Mouse (Mus musculus) heart, embryonic 11.5 days (tissue): Measurements from ENCODE around the gene Rreb1. TPM values are rescaled to one million over a fixed set of nuclear protein-coding genes. Genes with fewer than 3 reads are reported as not detected.
A peak's percentile ranks its signal among the peaks of the same experiment; 100 is the strongest.

Source experiments
- ATAC-seq: fragments of 200-750 bp; cut with Nextera tagmentation; replicated peaks from 2 replicates; pipeline ENCODE4 v1.8.0; 2017; ENCODE audit warnings: moderate library complexity; ENCODE audit not compliant: insufficient number of reproducible peaks, low FRiP score, low TSS enrichment
- H3K27ac ChIP-seq: fragments of 300-500 bp; sonication (generic); 2 replicates; pipeline ENCODE4 v1.5.1; 2014; ENCODE audit warnings: mild to moderate bottlenecking, low read depth, low read length
- H3K27me3 ChIP-seq: fragments of 300-500 bp; sonication (generic); 2 replicates; pipeline ENCODE4 v1.6.1; 2014; ENCODE audit warnings: mild to moderate bottlenecking, low read length, mixed read lengths; ENCODE audit not compliant: control insufficient read depth, insufficient read depth
- H3K36me3 ChIP-seq: fragments of 300-500 bp; sonication (generic); 2 replicates; pipeline ENCODE4 v1.6.1; 2014; ENCODE audit warnings: mild to moderate bottlenecking, low read length, moderate library complexity, mixed read lengths; ENCODE audit not compliant: control insufficient read depth, insufficient read depth
- H3K4me1 ChIP-seq: fragments of 300-500 bp; sonication (generic); 2 replicates; pipeline ENCODE4 v1.6.1; 2014; ENCODE audit warnings: low read length; ENCODE audit not compliant: control insufficient read depth, insufficient read depth
- H3K4me2 ChIP-seq: fragments of 300-500 bp; sonication (generic); 2 replicates; pipeline ENCODE4 v1.6.1; 2014; ENCODE audit warnings: mild to moderate bottlenecking, moderate library complexity
- H3K4me3 ChIP-seq: fragments of 300-500 bp; sonication (generic); 2 replicates; pipeline ENCODE4 v1.5.1; 2014; ENCODE audit warnings: low read depth, low read length
- H3K9ac ChIP-seq: fragments of 300-500 bp; sonication (generic); 2 replicates; pipeline ENCODE4 v1.6.1; 2014; ENCODE audit warnings: mild to moderate bottlenecking, low read depth, low read length, moderate library complexity
- H3K9me3 ChIP-seq: fragments of 300-500 bp; sonication (generic); replicated peaks from 2 replicates; pipeline ENCODE4 v1.6.1; 2016; ENCODE audit warnings: low read length; ENCODE audit not compliant: control insufficient read depth
- WGBS: fragments of 180-500 bp; shearing (Covaris S2); extraction: QIAGEN DNeasy Blood & Tissue Kit; methylation state at CpG from one replicate; pipeline ENCODE4 v1.1.7; 2014; ENCODE audit not compliant: insufficient replicate concordance; 5-methylcytosine and 5-hydroxymethylcytosine counted together
- polyA plus RNA-seq: library from polyadenylated mRNA; unstranded; fragments of >200 nt; fragmentation: Nextera tagmentation; extraction: Ambion mirVana; gene quantifications from 2 replicates; pipeline ENCODE4 v1.2.1, GENCODE M21; 2014

Rreb1 gene
- polyA plus RNA-seq, 1 experiment from 2014 or later, result 16.6 TPM

DNA sequence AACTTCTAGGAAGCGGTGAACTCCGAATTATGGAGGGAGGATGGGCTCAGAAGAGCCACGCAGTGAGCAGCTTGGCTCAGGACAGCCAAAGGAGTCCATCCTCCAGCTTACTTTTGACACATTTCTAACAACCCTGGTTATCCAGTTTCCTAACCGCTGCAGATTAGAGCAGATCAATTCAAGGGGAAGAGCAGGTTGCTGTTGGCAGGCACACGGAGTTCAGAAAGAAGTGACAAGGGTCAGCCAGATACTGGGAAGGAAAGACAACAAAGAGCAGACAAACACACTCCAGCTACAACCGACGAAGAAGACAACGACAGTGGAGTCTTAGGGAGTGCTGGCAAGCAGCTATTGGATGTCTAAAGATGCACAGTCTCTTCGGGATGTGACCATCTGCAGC, 36.8 kb downstream of the Rreb1 start:
- H3K4me2 ChIP-seq, result no peak overlapping the region
- H3K36me3 ChIP-seq, result no peaks in the 10 kb centered on the region
- H3K9ac ChIP-seq, result no peak overlapping the region
- H3K27me3 ChIP-seq, result no peaks in the 10 kb centered on the region
- ATAC-seq, result no peak
- H3K27ac ChIP-seq, result no peak overlapping the region
- H3K4me1 ChIP-seq, result no peaks in the 10 kb centered on the region
- 58% methylated on average over 9 of the region's 9 CpGs for WGBS
- H3K9me3 ChIP-seq, result no peaks in the 10 kb centered on the region
- no peak overlapping the region for H3K4me3 ChIP-seq

DNA sequence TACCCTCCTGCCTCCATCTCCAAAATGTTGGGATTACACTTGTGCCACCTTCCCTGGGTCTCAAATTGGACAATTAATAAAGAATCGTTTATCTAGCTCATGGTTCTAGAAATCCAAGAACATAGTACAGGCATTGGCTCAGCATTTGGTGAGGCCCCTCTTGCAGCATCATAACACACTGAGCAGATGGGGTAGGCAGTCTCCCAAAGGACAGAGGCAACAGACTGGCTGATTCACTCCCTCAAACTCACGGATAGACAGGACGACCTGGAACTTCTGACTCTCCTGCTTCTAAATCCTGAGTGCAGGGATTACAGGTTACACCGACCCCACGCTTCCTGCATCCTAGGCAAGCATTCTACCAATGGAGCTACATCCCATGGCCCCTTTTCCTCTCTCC, 38.5 kb downstream of the Rreb1 start:
- H3K27ac ChIP-seq, result no peak overlapping the region
- H3K4me2 ChIP-seq, result no peak overlapping the region
- ATAC-seq, result no peak
- 80% methylated on average over 5 of the region's 5 CpGs for WGBS
- no peaks in the 10 kb centered on the region for H3K9me3 ChIP-seq
- H3K4me1 ChIP-seq, result peaks cover 10% of the 10 kb centered on the region
- H3K9ac ChIP-seq, result no peak overlapping the region
- no peaks in the 10 kb centered on the region for H3K36me3 ChIP-seq
- no peaks in the 10 kb centered on the region for H3K27me3 ChIP-seq
- H3K4me3 ChIP-seq, result no peak overlapping the region

DNA sequence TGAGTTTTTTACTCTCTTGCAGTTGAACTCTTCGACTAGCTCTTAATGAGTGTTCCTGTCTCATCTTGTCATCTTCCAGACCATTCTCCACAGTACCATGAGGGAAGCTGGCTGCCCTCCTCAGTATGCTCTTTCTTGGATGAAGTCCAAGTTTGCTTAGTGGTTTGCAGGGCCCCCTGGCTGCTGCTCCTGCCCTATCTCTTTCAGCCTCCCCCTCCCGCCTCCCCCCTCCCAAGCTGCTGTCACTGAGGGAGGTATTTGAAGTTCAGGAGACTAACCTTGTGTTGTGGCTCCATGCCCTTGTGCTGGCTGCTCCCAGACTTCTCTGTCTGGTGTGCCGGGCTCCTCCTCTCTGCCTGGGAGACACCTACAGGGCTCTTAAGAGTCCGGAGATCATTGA, 43.2 kb downstream of the Rreb1 start:
- ATAC-seq, result peak; percentile 33; the same call in 1 of the 2 replicates
- Histone ChIP-seq H3K4me2 (no peak overlapping the region), H3K9me3 (no peaks in the 10 kb centered on the region), H3K4me3 (no peak overlapping the region), H3K9ac (no peak overlapping the region), H3K27ac (peak overlapping the region; percentile 54), H3K36me3 (no peaks in the 10 kb centered on the region), H3K4me1 (peaks cover 17% of the 10 kb centered on the region), H3K27me3 (no peaks in the 10 kb centered on the region)
- 17% methylated on average over 4 of the region's 4 CpGs for WGBS

DNA sequence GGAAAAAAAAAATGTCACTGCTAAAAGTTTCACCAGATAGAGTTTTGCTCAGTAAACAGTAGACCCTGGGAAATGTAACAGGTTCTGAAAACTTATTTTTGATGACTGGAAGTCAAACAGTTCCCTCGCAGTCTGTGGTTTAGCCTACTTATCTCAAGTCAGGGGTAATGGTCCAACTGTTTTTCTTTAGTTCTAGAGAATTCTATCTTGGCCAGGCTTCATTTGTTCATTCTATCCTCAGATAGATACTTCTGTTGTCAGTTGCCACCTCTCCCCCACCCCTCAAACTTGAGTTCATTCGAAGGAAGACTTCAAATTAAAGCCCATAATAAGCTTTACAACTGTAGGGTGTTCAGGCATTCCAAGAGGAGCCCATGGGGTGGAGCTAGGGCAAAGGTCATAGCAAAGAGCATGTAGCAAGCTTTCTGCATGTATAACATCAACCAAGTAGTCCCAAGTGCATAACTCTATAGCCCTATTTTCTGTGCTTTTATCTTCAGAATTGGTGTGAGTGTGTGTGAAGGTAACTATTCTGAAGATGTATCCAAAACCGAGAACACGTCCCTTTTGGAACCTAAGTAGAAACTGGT, 46.2 kb downstream of the Rreb1 start:
- peaks cover 32% of the 10 kb centered on the region for H3K4me1 ChIP-seq
- no peak for ATAC-seq
- no peaks in the 10 kb centered on the region for H3K36me3 ChIP-seq
- H3K9ac ChIP-seq, result no peak overlapping the region
- H3K9me3 ChIP-seq, result no peaks in the 10 kb centered on the region
- H3K27ac ChIP-seq, result 0 out of 2 replicates have a peak overlapping the region, but pooled peaks have one; percentile 92
- 37% methylated on average over 4 of the region's 4 CpGs for WGBS
- no peaks in the 10 kb centered on the region for H3K27me3 ChIP-seq
- no peak overlapping the region for H3K4me2 ChIP-seq
- peak overlapping the region; percentile 86; the same call in 1 of the 2 replicates for H3K4me3 ChIP-seq

DNA sequence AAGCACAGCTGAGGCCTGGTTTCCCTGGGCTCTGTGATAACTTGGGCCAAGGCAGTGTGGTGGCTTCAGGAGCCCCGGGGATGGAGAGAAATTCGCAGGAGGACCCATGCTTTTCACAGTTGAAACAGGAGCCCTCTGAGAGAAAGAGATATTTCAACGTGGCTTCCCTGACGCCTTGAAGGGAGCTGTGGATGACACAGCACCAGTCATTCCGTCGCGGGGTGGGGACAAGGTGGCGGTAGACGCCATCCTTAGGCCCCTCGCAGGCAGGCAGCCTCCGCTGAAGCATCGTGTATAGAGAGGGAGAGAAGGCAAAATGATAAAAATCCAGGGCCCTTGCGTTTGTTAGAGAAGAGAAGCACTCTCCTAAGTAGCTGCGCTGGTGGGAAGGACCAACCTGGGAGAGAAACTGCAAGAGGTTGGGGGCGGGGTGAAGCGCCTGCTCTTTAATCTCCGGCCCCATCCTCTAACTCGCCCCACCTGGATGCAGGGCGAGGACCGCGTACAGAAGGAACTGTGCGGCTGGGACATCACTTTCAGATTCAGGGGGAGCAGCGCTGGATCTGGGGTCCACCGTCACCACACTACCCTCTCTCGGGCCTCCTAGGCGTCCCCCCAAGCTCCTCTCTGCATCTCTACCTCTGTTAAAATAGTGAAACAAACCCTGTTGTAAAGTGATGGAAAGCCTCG, 46.9 kb downstream of the Rreb1 start:
- Histone ChIP-seq H3K4me1 (peaks cover 33% of the 10 kb centered on the region), H3K9me3 (no peaks in the 10 kb centered on the region), H3K4me2 (peak overlapping the region; percentile 94), H3K9ac (peak overlapping the region; percentile 93), H3K36me3 (no peaks in the 10 kb centered on the region), H3K4me3 (peak overlapping the region; percentile 86), H3K27me3 (no peaks in the 10 kb centered on the region), H3K27ac (peak overlapping the region; percentile 92)
- 2% methylated on average over 27 of the region's 27 CpGs for WGBS
- peak; percentile 5; the same call in 1 of the 2 replicates for ATAC-seq

DNA sequence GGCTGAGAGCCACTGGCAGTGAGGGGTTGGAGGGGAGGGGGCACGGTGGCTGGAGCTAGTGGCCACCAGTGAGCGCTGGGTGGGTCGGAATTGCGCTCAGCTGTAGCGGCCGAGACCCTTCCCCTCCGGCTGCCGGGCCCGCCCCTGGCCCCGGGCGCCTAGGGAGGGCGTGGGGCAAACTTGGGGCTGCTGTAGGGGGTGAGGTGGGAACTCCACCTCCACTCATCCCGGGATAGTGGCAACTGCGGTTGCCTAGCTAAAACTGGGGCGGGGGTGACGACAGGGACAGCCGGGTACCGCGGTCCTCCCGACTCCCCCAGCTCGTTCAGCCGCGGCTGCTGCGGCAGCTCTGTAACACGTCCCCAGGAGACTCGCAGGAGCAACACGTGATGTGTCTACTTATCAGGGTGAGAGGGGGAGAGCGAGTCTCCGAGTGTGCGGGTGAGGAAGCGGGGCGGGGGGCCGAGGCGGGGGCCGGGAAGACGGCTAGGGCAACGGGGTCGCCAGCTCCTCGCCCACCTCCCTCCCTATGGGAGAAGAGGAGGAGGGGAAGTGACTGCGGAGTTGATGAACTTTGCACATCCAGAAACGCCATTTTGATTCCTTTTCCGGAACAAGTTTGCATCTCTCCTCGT, 47.6 kb downstream of the Rreb1 start:
- under 1% methylated on average over 37 of the region's 43 CpGs for WGBS
- Histone ChIP-seq H3K4me3 (peak overlapping the region; percentile 86), H3K36me3 (no peaks in the 10 kb centered on the region), H3K27me3 (no peaks in the 10 kb centered on the region), H3K9me3 (no peaks in the 10 kb centered on the region), H3K4me1 (peaks cover 39% of the 10 kb centered on the region), H3K4me2 (peak overlapping the region; percentile 94), H3K27ac (peak overlapping the region; percentile 92), H3K9ac (peak overlapping the region; percentile 93)
- peak; percentile 77 for ATAC-seq

DNA sequence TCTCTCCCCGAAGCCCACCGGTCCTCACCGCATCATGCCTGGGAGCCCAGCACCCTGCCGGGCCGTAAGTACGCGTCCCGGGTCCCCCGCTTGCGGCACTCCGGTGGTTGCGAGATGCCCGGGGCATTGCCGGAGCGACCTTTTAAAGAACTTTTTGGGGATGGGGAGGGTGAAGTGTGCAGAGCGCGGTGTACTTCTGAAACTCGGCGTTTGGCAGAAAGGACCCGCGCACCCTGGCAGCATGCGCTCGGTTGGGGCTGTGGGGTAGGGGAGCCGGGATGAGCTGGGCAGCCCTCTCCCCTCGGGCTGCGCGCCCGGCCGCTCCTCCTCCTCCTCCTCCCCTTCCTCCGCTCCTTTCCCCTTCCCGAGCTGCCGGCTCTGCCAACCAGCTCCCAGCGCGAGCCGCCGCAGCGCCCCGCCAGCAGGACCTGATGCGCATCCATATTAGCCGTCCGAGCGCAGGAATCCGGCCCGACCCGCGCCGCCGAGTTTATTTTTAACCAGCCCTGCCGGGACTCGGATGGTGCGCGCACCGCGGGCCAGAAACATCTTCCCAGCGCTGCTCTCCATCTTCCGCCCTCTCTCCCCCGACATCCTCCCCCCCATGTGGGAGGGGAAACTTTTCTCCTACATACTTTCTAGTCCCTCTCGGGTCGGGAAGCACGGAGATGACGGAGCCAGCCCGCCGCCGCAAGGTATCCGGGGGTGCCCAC, 48.2 kb downstream of the Rreb1 start:
- no peaks in the 10 kb centered on the region for H3K27me3 ChIP-seq
- no peaks in the 10 kb centered on the region for H3K9me3 ChIP-seq
- H3K27ac ChIP-seq, result peak overlapping the region; percentile 92
- H3K4me3 ChIP-seq, result peak overlapping the region; percentile 86
- peak overlapping the region; percentile 93 for H3K9ac ChIP-seq
- H3K4me1 ChIP-seq, result peaks cover 39% of the 10 kb centered on the region
- peak; percentile 15; the same call in 1 of the 2 replicates for ATAC-seq
- under 1% methylated on average over 57 of the region's 65 CpGs for WGBS
- no peaks in the 10 kb centered on the region for H3K36me3 ChIP-seq
- H3K4me2 ChIP-seq, result peak overlapping the region; percentile 94

DNA sequence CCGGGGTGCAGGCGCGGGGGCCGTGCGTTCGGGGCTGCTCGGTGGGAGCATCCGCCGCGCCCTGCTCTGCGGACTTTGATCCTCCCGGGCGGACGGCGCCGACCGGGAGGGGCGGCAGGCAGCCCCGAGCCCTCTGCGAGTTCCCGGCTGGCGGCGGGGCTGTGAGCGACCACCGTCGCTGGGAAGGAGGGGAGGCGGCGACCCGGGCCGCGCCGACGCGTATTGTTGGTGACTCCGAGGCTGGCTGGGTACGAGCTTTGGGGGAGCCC, 48.7 kb downstream of the Rreb1 start:
- peak overlapping the region; percentile 86 for H3K4me3 ChIP-seq
- H3K27ac ChIP-seq, result peak overlapping the region; percentile 92
- peak overlapping the region; percentile 94 for H3K4me2 ChIP-seq
- 0% methylated on average over 35 of the region's 36 CpGs for WGBS
- no peak; the same call in 1 of the 2 replicates for ATAC-seq
- no peaks in the 10 kb centered on the region for H3K36me3 ChIP-seq
- H3K9ac ChIP-seq, result peak overlapping the region; percentile 93
- no peaks in the 10 kb centered on the region for H3K27me3 ChIP-seq
- no peaks in the 10 kb centered on the region for H3K9me3 ChIP-seq
- H3K4me1 ChIP-seq, result peaks cover 40% of the 10 kb centered on the region
